Mouse (Mus musculus) testis, adult 2 months (tissue): ENCODE results near the gene Smok3b.
"Not testable (repeated sequence)": the region's sequence is repeated elsewhere in the genome, so short reads cannot be mapped to it uniquely, and the experiment has no call there.

Experiments
- CTCF ChIP-seq: fragments of 200-500 bp; IDR thresholded peaks from 2 replicates; pipeline ENCODE4 v1.5.1; 2012; ENCODE audit warnings: low read depth, mild to moderate bottlenecking, inconsistent platforms, low read length, moderate library complexity; ENCODE audit not compliant: control insufficient read depth, insufficient read depth, insufficient replicate concordance
- POLR2A ChIP-seq: fragments of 200-500 bp; IDR thresholded peaks from 2 replicates; pipeline ENCODE4 v1.6.1; 2012; ENCODE audit warnings: low read depth, mild to moderate bottlenecking, inconsistent platforms, low read length, moderate library complexity; ENCODE audit not compliant: control insufficient read depth

GRCm38 (mm10) chr5:138020961-138021479 lies at the start of gene Smok3b, which contains the start of gene Smok3a:
- not testable (repeated sequence) for TF ChIP-seq POLR2A, CTCF
